Mouse (Mus musculus) midbrain, embryonic 11.5 days (tissue): ENCODE results near the gene Chpf. TPM values are rescaled to one million over a fixed set of nuclear protein-coding genes. Genes with fewer than 3 reads are reported as not detected.

ENCODE experiments used
- ATAC-seq: fragments of 200-750 bp; cut with Nextera tagmentation; 2 replicates; pipeline ENCODE4 v1.8.0; 2017; ENCODE audit warnings: moderate TSS enrichment, moderate library complexity; ENCODE audit not compliant: low FRiP score
- DNase-seq: peaks from one replicate; pipeline ENCODE4 v3.0.0; 2015; ENCODE audit warnings: low spot score; ENCODE audit errors: missing footprints
- H3K27ac ChIP-seq: fragments of 300-500 bp; sonication (generic); 2 replicates; pipeline ENCODE4 v1.5.1; 2014; ENCODE audit warnings: low read depth, low read length
- H3K27me3 ChIP-seq: fragments of 300-500 bp; sonication (generic); 2 replicates; pipeline ENCODE4 v1.6.1; 2014; ENCODE audit warnings: mild to moderate bottlenecking, low read length, moderate library complexity, mixed read lengths; ENCODE audit not compliant: control insufficient read depth, insufficient read depth
- H3K36me3 ChIP-seq: fragments of 300-500 bp; sonication (generic); 2 replicates; pipeline ENCODE4 v1.6.1; 2014; ENCODE audit warnings: mild to moderate bottlenecking, low read length, moderate library complexity, mixed read lengths; ENCODE audit not compliant: control insufficient read depth, insufficient read depth
- H3K4me1 ChIP-seq: fragments of 300-500 bp; sonication (generic); 2 replicates; pipeline ENCODE4 v1.6.1; 2014; ENCODE audit warnings: low read length; ENCODE audit not compliant: control insufficient read depth, insufficient read depth
- H3K4me2 ChIP-seq: fragments of 300-500 bp; sonication (generic); 2 replicates; pipeline ENCODE4 v1.6.1; 2014; ENCODE audit warnings: mild to moderate bottlenecking, moderate library complexity
- H3K4me3 ChIP-seq: fragments of 300-500 bp; sonication (generic); 2 replicates; pipeline ENCODE4 v1.5.1; 2014; ENCODE audit warnings: low read depth, low read length
- H3K9ac ChIP-seq: fragments of 300-500 bp; sonication (generic); 2 replicates; pipeline ENCODE4 v1.6.1; 2014; ENCODE audit warnings: low read length
- H3K9me3 ChIP-seq: fragments of 300-500 bp; sonication (generic); 2 replicates; pipeline ENCODE4 v1.6.1; 2016; ENCODE audit warnings: low read length; ENCODE audit not compliant: control insufficient read depth
- WGBS: fragments of 180-500 bp; shearing (Covaris S2); extraction: QIAGEN DNeasy Blood & Tissue Kit; methylation state at CpG from one replicate; pipeline ENCODE4 v1.1.7; 2014; 5-methylcytosine and 5-hydroxymethylcytosine counted together
- polyA plus RNA-seq: library from polyadenylated mRNA; unstranded; fragments of >200 nt; fragmentation: Nextera tagmentation; extraction: Ambion mirVana; gene quantifications from 2 replicates; pipeline ENCODE4 v1.2.1, GENCODE M21; 2014

The Chpf gene
- polyA plus RNA-seq, 1 experiment from 2014 or later, result 20.8 TPM

DNA sequence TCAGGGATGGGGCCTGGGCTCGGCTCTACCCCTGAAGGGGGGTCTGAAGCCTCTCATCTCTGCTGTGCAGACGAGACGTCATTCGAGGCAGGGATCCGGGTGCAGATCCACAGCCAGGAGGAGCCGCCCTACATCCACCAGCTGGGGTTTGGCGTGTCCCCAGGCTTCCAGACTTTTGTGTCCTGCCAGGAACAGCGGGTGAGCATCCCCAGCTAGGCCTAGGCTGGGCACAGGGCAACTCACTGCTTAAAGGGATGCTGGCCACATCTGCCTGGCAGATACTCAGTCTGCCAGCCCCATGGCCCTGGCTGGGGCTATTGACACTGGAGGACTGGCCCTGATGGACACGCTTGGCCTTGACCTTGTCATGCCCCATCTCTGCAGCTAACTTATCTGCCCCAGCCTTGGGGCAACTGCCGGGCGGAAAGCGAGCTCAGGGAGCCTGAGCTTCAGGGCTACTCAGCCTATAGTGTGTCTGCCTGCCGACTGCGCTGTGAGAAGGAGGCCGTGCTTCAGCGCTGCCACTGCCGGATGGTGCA, 9.8 kb downstream of the Chpf start:
- 77% methylated on average over 17 of the region's 17 CpGs for WGBS
- Histone ChIP-seq H3K27ac (no peak overlapping the region), H3K27me3 (no peaks in the 10 kb centered on the region), H3K36me3 (0 out of 2 replicates have a peak, but pooled peaks cover 7% of the 10 kb centered on the region), H3K9me3 (no peaks in the 10 kb centered on the region), H3K4me2 (no peak overlapping the region), H3K9ac (no peak overlapping the region), H3K4me3 (no peak overlapping the region), H3K4me1 (peaks cover 6% of the 10 kb centered on the region; the same call in 1 of the 2 replicates)
- no peak for ATAC-seq
- no peak for DNase-seq

DNA sequence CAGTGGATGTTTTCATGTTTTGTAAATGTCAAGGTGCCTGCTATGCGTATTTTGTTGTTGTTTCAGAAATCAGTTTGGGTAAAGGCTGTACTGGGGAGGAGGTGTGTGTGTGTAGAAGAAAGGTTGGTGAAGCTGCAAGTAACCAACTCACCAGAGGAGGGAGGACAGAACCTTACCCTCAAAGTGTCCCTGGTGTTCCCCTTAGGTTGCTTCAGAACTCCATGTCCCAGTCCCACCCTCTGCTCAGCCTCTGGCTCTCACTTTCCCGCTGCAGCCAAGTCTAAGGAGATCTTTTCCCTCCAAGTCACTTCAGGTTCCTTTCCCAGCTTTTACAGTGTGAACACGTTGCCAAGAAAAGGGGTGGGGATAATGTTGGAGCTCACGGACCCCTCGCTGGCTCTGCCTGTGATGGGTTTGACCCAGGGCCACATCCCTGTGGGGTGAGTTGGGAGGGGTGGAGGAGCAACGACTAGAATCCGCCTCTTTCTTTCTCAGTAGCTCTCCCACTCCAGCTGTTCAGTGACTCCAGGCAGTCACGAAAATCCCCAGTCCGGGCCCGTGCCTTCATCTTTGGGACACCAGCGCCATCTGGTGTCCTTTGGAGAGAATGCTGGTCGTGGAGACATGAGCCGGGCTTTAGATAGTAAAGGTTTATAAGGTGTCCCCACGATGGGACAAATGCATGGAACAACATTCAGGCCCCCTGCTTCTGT, 11.7 kb downstream of the Chpf start:
- Histone ChIP-seq H3K9ac (peak overlapping the region; percentile 34; the same call in 1 of the 2 replicates), H3K9me3 (no peaks in the 10 kb centered on the region), H3K27me3 (no peaks in the 10 kb centered on the region), H3K4me2 (no peak overlapping the region; the same call in 1 of the 2 replicates), H3K27ac (no peak overlapping the region), H3K36me3 (0 out of 2 replicates have a peak, but pooled peaks cover 2% of the 10 kb centered on the region), H3K4me1 (peaks cover 6% of the 10 kb centered on the region; the same call in 1 of the 2 replicates), H3K4me3 (no peak overlapping the region)
- peak; percentile 83 for ATAC-seq
- peak; percentile 99 for DNase-seq
- WGBS, result 6% methylated on average over 14 of the region's 14 CpGs

DNA sequence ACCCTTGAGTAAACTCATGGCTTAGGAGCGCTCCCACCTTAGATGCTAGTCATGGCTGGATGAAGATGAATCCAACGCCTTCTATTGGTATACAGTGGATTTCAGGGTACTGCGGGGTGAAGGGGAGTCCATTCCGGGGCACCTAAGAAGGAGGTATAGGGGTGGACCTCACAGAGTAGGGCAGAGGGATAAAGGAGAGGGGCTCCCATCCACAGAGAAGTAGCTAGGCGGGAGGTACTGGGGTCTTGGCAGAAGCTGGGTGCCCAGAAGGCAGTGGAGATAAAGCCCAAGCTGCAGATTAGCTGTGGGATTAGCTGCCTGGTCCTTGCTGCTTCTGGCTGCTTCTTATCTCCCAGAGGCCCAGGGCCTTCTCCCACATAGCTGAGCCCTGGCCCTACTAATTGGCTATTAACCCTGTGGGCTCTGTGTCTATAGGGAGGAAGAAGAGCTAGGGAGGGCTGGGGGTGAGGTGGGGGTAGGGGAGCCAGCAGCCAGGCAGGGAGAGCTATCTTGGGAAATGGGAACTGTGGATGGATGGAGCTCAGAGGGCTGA, 15.4 kb downstream of the Chpf start:
- H3K36me3 ChIP-seq, result no peaks in the 10 kb centered on the region
- peak overlapping the region; percentile 41; the same call in 1 of the 2 replicates for H3K27ac ChIP-seq
- peaks cover 3% of the 10 kb centered on the region; the same call in 1 of the 2 replicates for H3K27me3 ChIP-seq
- WGBS, result 59% methylated on average over 5 of the region's 5 CpGs
- H3K9me3 ChIP-seq, result no peaks in the 10 kb centered on the region
- H3K4me3 ChIP-seq, result no peak overlapping the region
- peaks cover 6% of the 10 kb centered on the region; the same call in 1 of the 2 replicates for H3K4me1 ChIP-seq
- DNase-seq (no peak), ATAC-seq (peak; percentile 73)
- no peak overlapping the region for H3K4me2 ChIP-seq
- no peak overlapping the region for H3K9ac ChIP-seq

DNA sequence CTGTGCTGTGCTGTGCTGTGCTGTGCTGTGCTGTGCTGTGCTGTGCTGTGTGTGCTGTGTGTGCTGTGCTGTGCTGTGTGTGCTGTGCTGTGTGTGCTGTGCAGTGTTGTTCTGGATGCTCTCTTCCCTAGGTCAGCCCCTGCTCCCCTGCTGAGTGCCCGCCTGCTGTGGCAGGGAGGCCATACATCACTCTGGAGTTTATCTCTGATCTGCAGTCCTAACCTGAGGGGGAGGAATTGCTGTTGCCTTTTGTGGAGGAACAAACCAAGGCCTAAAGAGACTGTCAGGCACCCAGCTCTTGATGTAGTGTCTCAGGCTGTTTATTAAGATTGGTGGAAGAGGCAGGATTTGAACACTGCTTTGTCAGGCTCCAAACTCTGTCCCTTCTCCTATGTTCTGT, 16.5 kb downstream of the Chpf start:
- ATAC-seq (no peak), DNase-seq (no peak)
- 39% methylated on average over 1 of the region's 1 CpGs for WGBS
- H3K4me2 ChIP-seq, result no peak overlapping the region
- H3K27ac ChIP-seq, result no peak overlapping the region
- H3K36me3 ChIP-seq, result no peaks in the 10 kb centered on the region
- no peak overlapping the region for H3K4me3 ChIP-seq
- H3K9ac ChIP-seq, result no peak overlapping the region
- peaks cover 14% of the 10 kb centered on the region for H3K4me1 ChIP-seq
- no peaks in the 10 kb centered on the region for H3K9me3 ChIP-seq
- peaks cover 3% of the 10 kb centered on the region; the same call in 1 of the 2 replicates for H3K27me3 ChIP-seq

GRCm38 (mm10) chr1:75460297-75460696, 18.8 kb downstream of the Chpf start:
- no peak overlapping the region for H3K4me3 ChIP-seq
- H3K36me3 ChIP-seq, result no peaks in the 10 kb centered on the region
- H3K4me2 ChIP-seq, result no peak overlapping the region
- peaks cover 26% of the 10 kb centered on the region for H3K4me1 ChIP-seq
- ATAC-seq (no peak), DNase-seq (no peak)
- H3K27ac ChIP-seq, result no peak overlapping the region
- no peak overlapping the region for H3K9ac ChIP-seq
- WGBS, result 82% methylated on average over 7 of the region's 7 CpGs
- peaks cover 8% of the 10 kb centered on the region for H3K27me3 ChIP-seq
- H3K9me3 ChIP-seq, result no peaks in the 10 kb centered on the region

- 16% methylated on average over 23 of the region's 23 CpGs for WGBS
- Histone ChIP-seq H3K27ac (peak overlapping the region; percentile 61), H3K27me3 (peaks cover 8% of the 10 kb centered on the region), H3K4me1 (peaks cover 25% of the 10 kb centered on the region), H3K4me2 (peak overlapping the region; percentile 36), H3K4me3 (peak overlapping the region; percentile 7), H3K9ac (peak overlapping the region; percentile 47; the same call in 1 of the 2 replicates), H3K36me3 (no peaks in the 10 kb centered on the region), H3K9me3 (no peaks in the 10 kb centered on the region)
- no peak for ATAC-seq
- DNase-seq, result peak; percentile 94
These were observed 20.1 kb downstream of the Chpf start for GRCm38 (mm10) chr1:75458789-75459684.

DNA sequence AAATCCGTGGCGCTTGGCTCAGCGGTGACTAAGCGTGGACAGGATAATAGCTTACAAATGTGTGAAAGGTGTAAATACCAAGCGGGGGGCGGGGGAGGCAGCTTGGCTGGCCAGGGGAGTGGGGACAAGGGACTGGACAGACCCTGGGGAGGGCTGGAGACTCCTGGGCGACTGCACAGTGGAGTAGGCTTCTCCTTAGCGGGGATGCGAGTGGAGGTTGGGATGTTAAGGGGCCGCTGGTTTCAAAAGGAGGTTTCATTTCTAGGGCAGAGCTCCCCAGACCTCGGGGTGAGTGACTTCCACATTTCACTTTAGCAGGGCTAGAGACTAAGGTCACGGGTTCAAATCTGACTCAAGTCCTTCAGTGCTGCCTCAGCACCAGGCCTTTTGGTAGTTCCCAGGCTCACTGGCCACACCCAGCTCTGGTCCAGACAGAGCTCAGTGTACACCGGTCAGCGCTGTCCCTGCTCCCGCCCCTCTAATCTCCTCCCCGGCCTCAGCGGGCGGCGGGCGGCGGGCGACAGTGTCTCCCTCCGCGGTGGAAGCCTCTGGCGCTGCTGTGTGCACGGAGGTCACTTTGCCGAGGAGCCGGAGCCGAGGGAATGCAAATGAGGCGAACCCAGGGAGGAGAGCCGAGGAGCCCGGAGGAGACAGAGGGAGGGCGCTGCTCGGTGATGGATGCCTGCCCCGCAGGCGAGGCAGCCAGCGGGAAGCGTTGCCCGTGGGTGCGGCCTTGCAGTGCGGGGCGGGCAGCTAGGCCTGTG, 20.9 kb downstream of the Chpf start:
- peak; percentile 94 for DNase-seq
- Histone ChIP-seq H3K9me3 (no peaks in the 10 kb centered on the region), H3K4me2 (peak overlapping the region; percentile 36), H3K4me1 (peaks cover 25% of the 10 kb centered on the region), H3K4me3 (peak overlapping the region; percentile 7), H3K27me3 (peaks cover 8% of the 10 kb centered on the region), H3K36me3 (no peaks in the 10 kb centered on the region), H3K27ac (peak overlapping the region; percentile 61), H3K9ac (peak overlapping the region; percentile 47; the same call in 1 of the 2 replicates)
- peak; percentile 78 for ATAC-seq
- under 1% methylated on average over 40 of the region's 42 CpGs for WGBS

DNA sequence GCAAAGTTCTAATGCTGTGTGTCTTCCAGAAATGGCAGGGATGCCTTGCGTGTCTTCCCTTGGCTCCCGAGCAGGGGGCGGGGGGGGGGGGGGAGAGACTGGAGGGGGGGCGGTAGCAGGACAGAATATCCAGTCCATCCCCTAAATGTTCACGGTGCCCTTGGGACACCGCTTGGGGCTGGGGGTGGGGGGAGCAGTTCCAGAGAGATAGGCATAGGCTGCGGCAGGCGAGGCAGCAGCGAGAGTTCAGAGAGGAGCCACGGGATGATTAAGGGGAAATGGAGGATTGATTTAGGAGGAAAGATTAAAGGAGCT, 21.4 kb downstream of the Chpf start:
- Histone ChIP-seq H3K27me3 (peaks cover 8% of the 10 kb centered on the region), H3K9me3 (no peaks in the 10 kb centered on the region), H3K27ac (peak overlapping the region; percentile 61), H3K36me3 (no peaks in the 10 kb centered on the region), H3K4me1 (peaks cover 28% of the 10 kb centered on the region), H3K4me3 (no peak overlapping the region), H3K4me2 (peak overlapping the region; percentile 36), H3K9ac (0 out of 2 replicates have a peak overlapping the region, but pooled peaks have one; percentile 24)
- DNase-seq (no peak), ATAC-seq (peak; percentile 36; the same call in 1 of the 2 replicates)
- 2% methylated on average over 10 of the region's 10 CpGs for WGBS
